Mouse (Mus musculus) thymus, adult 2 months (tissue): ENCODE measurements around the gene Klf9.

Experiments used
- CTCF ChIP-seq: fragments of 200-500 bp; IDR thresholded peaks from 2 replicates; pipeline ENCODE4 v1.5.1; 2012; ENCODE audit warnings: mild to moderate bottlenecking, control low read depth, low read length, moderate library complexity, borderline replicate concordance; ENCODE audit not compliant: control insufficient read depth, poor library complexity, insufficient read depth; ENCODE audit errors: extremely low read depth
- POLR2A ChIP-seq: fragments of 200-500 bp; IDR thresholded peaks from 2 replicates; pipeline ENCODE4 v1.6.1; 2012; ENCODE audit warnings: mild to moderate bottlenecking, low read length, control low read depth, moderate library complexity; ENCODE audit not compliant: control insufficient read depth, poor library complexity, insufficient read depth; ENCODE audit errors: extremely low read depth

GRCm38 (mm10) chr19:23162387-23162809 lies 21.4 kb downstream of the Klf9 start:
- TF ChIP-seq CTCF (no peak), POLR2A (no peak)
